Mouse (Mus musculus) ES-Bruce4 (cell line): ENCODE results near the gene Samd4b.

ENCODE experiments used
- CTCF ChIP-seq: IDR thresholded peaks from one replicate; pipeline ENCODE4 v1.8.1; 2011; ENCODE audit warnings: low read depth, low read length
- EP300 ChIP-seq: IDR thresholded peaks from 2 replicates; pipeline ENCODE4 v1.6.1; 2011; ENCODE audit warnings: low read depth, low read length; ENCODE audit not compliant: insufficient read depth

GRCm38 (mm10) chr7:28442688-28443087 lies 155.3 kb downstream of the Samd4b start:
- TF ChIP-seq CTCF = no peak
- no peak for TF ChIP-seq EP300
